Mouse (Mus musculus) liver, embryonic 15.5 days (tissue): ENCODE measurements at regions not wholly inside any gene's neighbourhood (a gene's known extent, or its start where the extent isn't known, plus 50 kb on each side); places are given as distances from the start of the nearest gene placed in this dataset.

Experiments used
- ATAC-seq: fragments of 200-750 bp; cut with Nextera tagmentation; 2 replicates; pipeline ENCODE4 v1.8.0; 2017; ENCODE audit warnings: moderate number of reproducible peaks, mild to moderate bottlenecking, moderate library complexity; ENCODE audit not compliant: insufficient read depth
- H3K27ac ChIP-seq: fragments of 300-500 bp; sonication (generic); replicated peaks from 2 replicates; pipeline ENCODE4 v1.5.1; 2015; ENCODE audit warnings: mild to moderate bottlenecking, inconsistent platforms
- H3K27me3 ChIP-seq: fragments of 300-500 bp; sonication (generic); 2 replicates; pipeline ENCODE4 v1.6.1; 2015; ENCODE audit warnings: mild to moderate bottlenecking, inconsistent platforms
- H3K36me3 ChIP-seq: fragments of 300-500 bp; sonication (generic); replicated peaks from 2 replicates; pipeline ENCODE4 v1.6.1; 2015; ENCODE audit warnings: moderate library complexity, mild to moderate bottlenecking, inconsistent platforms
- H3K4me1 ChIP-seq: fragments of 300-500 bp; sonication (generic); replicated peaks from 2 replicates; pipeline ENCODE4 v1.6.1; 2015; ENCODE audit warnings: inconsistent platforms
- H3K4me2 ChIP-seq: fragments of 300-500 bp; sonication (generic); 2 replicates; pipeline ENCODE4 v1.6.1; 2015; ENCODE audit warnings: moderate library complexity, mild to moderate bottlenecking, inconsistent platforms
- H3K4me3 ChIP-seq: fragments of 300-500 bp; sonication (generic); replicated peaks from 2 replicates; pipeline ENCODE4 v1.5.1; 2015; ENCODE audit warnings: mild to moderate bottlenecking, inconsistent platforms
- H3K9ac ChIP-seq: fragments of 300-500 bp; sonication (generic); 2 replicates; pipeline ENCODE4 v1.6.1; 2015; ENCODE audit warnings: moderate library complexity, mild to moderate bottlenecking, inconsistent platforms
- H3K9me3 ChIP-seq: fragments of 300-500 bp; sonication (generic); replicated peaks from 2 replicates; pipeline ENCODE4 v1.6.1; 2016; ENCODE audit warnings: inconsistent platforms
- WGBS: fragments of 180-500 bp; shearing (Covaris S2); methylation state at CpG from one replicate; pipeline ENCODE4 v1.1.7; 2015; ENCODE audit warnings: mixed read lengths; ENCODE audit not compliant: insufficient replicate concordance; 5-methylcytosine and 5-hydroxymethylcytosine counted together

DNA sequence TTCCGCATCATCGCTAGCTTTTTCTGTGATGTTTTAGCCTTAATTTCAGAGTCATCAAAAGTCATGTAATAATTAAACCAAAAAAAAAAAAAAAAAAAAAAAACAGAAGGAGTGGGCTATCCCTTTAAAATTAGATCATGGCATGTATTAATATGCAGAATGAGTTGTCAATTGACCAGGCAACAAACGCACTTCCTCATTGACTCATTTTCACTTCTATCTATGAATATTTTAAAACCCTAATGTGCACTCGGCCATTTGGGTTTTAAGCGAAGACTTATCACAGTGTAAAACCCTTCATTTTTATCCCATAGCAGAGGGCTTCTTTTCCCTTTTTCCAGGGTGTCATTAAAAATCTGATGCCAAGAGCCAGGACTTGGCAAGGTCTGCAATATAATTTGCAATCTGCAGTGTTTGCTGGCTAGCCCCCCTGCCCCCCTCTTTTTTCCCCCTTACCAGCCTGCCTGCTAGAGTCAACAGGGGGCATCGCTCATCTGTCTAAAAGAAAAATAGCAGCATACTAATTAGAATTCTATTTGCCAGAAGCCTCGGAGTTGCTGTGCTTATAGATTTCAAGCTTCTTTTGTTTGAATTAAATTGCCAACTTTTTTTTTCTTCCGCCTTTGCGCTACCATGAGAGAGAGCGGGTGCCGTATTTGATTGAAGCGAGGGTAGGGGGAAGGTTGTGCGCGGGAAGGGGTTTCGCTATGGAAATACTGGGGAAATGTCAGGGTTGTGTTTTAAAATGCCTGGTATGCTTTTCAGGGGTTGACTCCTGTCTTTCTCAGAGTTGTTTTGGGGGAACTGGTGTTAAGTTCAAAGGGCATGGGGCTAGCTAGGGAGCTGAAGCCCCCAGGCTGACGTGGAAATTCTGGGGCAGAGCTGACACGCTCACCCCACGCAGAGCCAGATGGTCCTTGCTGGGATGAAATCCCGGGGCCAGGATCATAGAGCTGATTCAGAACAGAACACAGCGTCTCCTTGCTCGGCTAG lies 248.3 kb downstream of the Nr2f2 start:
- H3K36me3 ChIP-seq = no peaks in the 10 kb centered on the region
- H3K27ac ChIP-seq = no peak overlapping the region
- H3K4me3 ChIP-seq = peak overlapping the region; percentile 7; the same call in 1 of the 2 replicates
- no peak for ATAC-seq
- H3K9ac ChIP-seq = no peak overlapping the region
- H3K27me3 ChIP-seq = peaks cover 4% of the 10 kb centered on the region; the same call in 1 of the 2 replicates
- 16% methylated on average over 21 of the region's 21 CpGs for WGBS
- no peaks in the 10 kb centered on the region for H3K4me1 ChIP-seq
- H3K4me2 ChIP-seq = peak overlapping the region; percentile 32
- H3K9me3 ChIP-seq = no peaks in the 10 kb centered on the region

- Histone ChIP-seq H3K4me2 (no peak overlapping the region), H3K36me3 (no peaks in the 10 kb centered on the region), H3K4me1 (no peaks in the 10 kb centered on the region), H3K4me3 (no peak overlapping the region), H3K27ac (no peak overlapping the region), H3K27me3 (no peaks in the 10 kb centered on the region), H3K9ac (no peak overlapping the region), H3K9me3 (no peaks in the 10 kb centered on the region)
- no peak for ATAC-seq
- WGBS = 29% methylated on average over 8 of the region's 8 CpGs
Measured at GRCm38 (mm10) chr7:70109013-70109412, 257.5 kb downstream of the Nr2f2 start.

DNA sequence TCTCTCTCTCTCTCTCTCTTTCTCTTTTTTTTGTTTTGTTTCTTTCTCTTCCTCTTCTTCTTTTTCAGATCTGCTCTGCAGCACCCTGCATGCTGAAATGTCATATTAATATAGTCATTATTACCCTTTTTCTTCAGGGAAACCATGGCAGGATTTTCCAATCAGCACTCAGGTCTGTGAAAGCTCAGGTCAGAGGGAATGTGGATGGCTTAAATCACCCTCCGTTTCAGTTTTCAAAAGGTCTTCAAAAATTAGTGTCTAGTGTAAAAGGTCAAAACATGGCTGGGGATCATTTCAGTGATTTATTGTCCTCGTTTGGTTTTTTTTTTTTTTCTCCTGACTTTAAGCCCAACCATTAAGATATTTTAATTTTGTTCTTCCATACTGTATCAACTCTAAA lies 261.5 kb downstream of the Nr2f2 start:
- Histone ChIP-seq H3K9ac (no peak overlapping the region), H3K4me3 (no peak overlapping the region), H3K9me3 (no peaks in the 10 kb centered on the region), H3K4me2 (no peak overlapping the region), H3K36me3 (no peaks in the 10 kb centered on the region), H3K4me1 (no peaks in the 10 kb centered on the region), H3K27ac (no peak overlapping the region), H3K27me3 (no peaks in the 10 kb centered on the region)
- ATAC-seq = no peak
- 36% methylated on average over 2 of the region's 2 CpGs for WGBS

DNA sequence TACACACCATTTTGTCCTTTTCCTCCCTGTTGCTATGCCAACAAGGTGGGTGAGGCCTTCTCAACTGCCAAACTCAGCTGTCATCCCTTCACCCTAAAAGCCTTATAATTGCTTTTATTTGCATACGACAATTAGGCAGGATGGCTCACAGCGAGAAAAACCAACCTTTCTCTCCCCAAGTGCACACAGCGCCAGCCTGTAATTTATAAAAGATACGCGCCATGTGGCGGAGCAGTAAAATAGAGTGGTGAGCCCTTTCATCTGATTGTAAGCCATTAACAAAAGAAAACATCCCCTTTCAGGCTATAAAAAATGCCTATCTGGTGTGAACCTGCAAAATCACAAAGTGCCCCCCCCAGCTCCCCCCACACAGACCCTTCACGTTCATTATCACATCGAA lies 262.0 kb downstream of the Nr2f2 start:
- Histone ChIP-seq H3K27ac (no peak overlapping the region), H3K4me2 (no peak overlapping the region), H3K9me3 (no peaks in the 10 kb centered on the region), H3K4me1 (no peaks in the 10 kb centered on the region), H3K36me3 (no peaks in the 10 kb centered on the region), H3K9ac (no peak overlapping the region), H3K27me3 (no peaks in the 10 kb centered on the region), H3K4me3 (no peak overlapping the region)
- no peak for ATAC-seq
- 46% methylated on average over 8 of the region's 8 CpGs for whole genome bisulfite sequencing

- Histone ChIP-seq H3K9ac (no peak overlapping the region), H3K4me1 (no peaks in the 10 kb centered on the region), H3K4me2 (no peak overlapping the region), H3K27ac (no peak overlapping the region), H3K9me3 (no peaks in the 10 kb centered on the region), H3K27me3 (no peaks in the 10 kb centered on the region), H3K36me3 (no peaks in the 10 kb centered on the region), H3K4me3 (no peak overlapping the region)
- ATAC-seq = no peak
- 65% methylated on average over 5 of the region's 5 CpGs for WGBS
Measured at GRCm38 (mm10) chr7:70103680-70104079, 262.9 kb downstream of the Nr2f2 start.

DNA sequence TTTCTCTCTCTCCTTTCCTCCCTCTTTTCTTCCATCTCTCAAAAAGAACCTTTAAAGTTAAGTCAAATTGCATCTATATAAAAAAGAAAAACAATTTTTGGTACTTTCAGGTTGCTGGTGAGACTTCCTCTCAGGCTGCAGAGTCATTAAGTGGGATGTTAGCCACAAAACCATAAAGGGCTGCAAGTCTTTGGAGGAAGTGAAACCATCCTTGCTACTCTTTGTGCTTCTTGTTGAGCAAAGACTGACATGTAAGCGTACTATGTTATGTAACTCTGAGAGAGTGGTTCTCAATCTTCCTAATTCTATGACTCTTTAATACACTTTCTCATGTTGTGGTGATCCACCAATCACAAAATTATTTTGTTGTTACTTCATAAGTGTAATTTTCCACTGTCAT lies 267.5 kb downstream of the Nr2f2 start:
- H3K4me2 ChIP-seq = no peak overlapping the region
- ATAC-seq = no peak
- H3K27ac ChIP-seq = no peak overlapping the region
- H3K4me1 ChIP-seq = no peaks in the 10 kb centered on the region
- no peaks in the 10 kb centered on the region for H3K27me3 ChIP-seq
- H3K9me3 ChIP-seq = no peaks in the 10 kb centered on the region
- 33% methylated on average over 1 of the region's 1 CpGs for WGBS
- H3K9ac ChIP-seq = no peak overlapping the region
- no peak overlapping the region for H3K4me3 ChIP-seq
- H3K36me3 ChIP-seq = no peaks in the 10 kb centered on the region

- H3K9me3 ChIP-seq = no peaks in the 10 kb centered on the region
- ATAC-seq = no peak
- no peak overlapping the region for H3K4me3 ChIP-seq
- H3K27ac ChIP-seq = no peak overlapping the region
- no peaks in the 10 kb centered on the region for H3K4me1 ChIP-seq
- 69% methylated on average over 21 of the region's 21 CpGs for WGBS
- H3K36me3 ChIP-seq = no peaks in the 10 kb centered on the region
- H3K9ac ChIP-seq = no peak overlapping the region
- H3K4me2 ChIP-seq = no peak overlapping the region
- H3K27me3 ChIP-seq = no peaks in the 10 kb centered on the region
Measured at GRCm38 (mm10) chr7:70093916-70094784, 272.4 kb downstream of the Nr2f2 start.

DNA sequence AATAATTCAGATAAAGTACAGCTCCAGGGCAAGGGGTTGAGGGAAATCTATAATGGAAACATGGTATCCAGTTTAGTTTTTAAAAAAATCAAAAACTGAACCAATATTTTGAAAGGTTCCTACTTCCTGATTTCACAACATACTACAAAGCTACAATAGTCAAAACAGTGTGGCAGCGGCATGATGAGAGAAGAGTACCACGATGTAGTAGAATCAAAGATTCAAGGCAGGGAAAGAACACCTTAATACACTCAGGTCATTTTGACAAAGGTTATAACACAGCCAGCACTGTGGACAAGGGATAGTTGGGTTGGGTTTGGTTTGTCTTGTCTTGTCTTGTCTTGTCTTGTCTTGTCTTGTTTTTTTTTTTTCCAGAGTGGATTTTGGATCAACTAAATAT lies 274.4 kb downstream of the Nr2f2 start:
- no peak overlapping the region for H3K9ac ChIP-seq
- no peak overlapping the region for H3K27ac ChIP-seq
- no peak overlapping the region for H3K4me3 ChIP-seq
- H3K27me3 ChIP-seq = no peaks in the 10 kb centered on the region
- no peaks in the 10 kb centered on the region for H3K9me3 ChIP-seq
- ATAC-seq = no peak
- H3K4me1 ChIP-seq = no peaks in the 10 kb centered on the region
- H3K36me3 ChIP-seq = no peaks in the 10 kb centered on the region
- no peak overlapping the region for H3K4me2 ChIP-seq
- 72% methylated on average over 2 of the region's 2 CpGs for WGBS

- H3K36me3 ChIP-seq = no peaks in the 10 kb centered on the region
- no peak for ATAC-seq
- 49% methylated on average over 5 of the region's 5 CpGs for WGBS
- H3K9ac ChIP-seq = no peak overlapping the region
- H3K4me3 ChIP-seq = no peak overlapping the region
- H3K4me1 ChIP-seq = no peaks in the 10 kb centered on the region
- H3K27ac ChIP-seq = no peak overlapping the region
- no peak overlapping the region for H3K4me2 ChIP-seq
- H3K27me3 ChIP-seq = no peaks in the 10 kb centered on the region
- H3K9me3 ChIP-seq = no peaks in the 10 kb centered on the region
Measured at GRCm38 (mm10) chr7:70089121-70089520, 277.4 kb downstream of the Nr2f2 start.

DNA sequence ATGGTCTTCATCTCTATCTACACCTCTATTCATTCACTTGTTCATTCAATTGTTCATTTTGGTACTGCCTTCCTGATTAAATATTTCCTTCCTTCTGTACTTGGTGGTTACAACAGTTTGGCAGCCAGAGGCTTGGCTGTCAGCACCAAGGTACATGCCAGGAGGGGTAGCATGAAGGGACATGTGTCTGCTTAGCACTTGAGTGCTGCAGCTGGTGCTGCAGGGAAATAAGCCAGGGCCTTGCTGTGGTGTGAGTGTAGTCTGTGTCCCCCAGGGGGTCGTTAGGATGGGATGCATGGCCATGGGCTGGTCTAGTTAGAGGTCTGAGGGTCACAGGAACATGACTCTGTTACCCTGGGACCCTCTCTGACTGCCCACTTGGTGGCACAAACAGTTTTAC lies 296.9 kb downstream of the Nr2f2 start:
- H3K4me3 ChIP-seq = no peak overlapping the region
- H3K9ac ChIP-seq = no peak overlapping the region
- WGBS = 30% methylated on average over 1 of the region's 1 CpGs
- no peaks in the 10 kb centered on the region for H3K27me3 ChIP-seq
- no peak overlapping the region for H3K27ac ChIP-seq
- no peaks in the 10 kb centered on the region for H3K4me1 ChIP-seq
- H3K4me2 ChIP-seq = no peak overlapping the region
- no peak for ATAC-seq
- H3K9me3 ChIP-seq = no peaks in the 10 kb centered on the region
- H3K36me3 ChIP-seq = no peaks in the 10 kb centered on the region
